Mouse (Mus musculus): ENCODE measurements around the gene Il15ra.

Il15ra gene

DNA sequence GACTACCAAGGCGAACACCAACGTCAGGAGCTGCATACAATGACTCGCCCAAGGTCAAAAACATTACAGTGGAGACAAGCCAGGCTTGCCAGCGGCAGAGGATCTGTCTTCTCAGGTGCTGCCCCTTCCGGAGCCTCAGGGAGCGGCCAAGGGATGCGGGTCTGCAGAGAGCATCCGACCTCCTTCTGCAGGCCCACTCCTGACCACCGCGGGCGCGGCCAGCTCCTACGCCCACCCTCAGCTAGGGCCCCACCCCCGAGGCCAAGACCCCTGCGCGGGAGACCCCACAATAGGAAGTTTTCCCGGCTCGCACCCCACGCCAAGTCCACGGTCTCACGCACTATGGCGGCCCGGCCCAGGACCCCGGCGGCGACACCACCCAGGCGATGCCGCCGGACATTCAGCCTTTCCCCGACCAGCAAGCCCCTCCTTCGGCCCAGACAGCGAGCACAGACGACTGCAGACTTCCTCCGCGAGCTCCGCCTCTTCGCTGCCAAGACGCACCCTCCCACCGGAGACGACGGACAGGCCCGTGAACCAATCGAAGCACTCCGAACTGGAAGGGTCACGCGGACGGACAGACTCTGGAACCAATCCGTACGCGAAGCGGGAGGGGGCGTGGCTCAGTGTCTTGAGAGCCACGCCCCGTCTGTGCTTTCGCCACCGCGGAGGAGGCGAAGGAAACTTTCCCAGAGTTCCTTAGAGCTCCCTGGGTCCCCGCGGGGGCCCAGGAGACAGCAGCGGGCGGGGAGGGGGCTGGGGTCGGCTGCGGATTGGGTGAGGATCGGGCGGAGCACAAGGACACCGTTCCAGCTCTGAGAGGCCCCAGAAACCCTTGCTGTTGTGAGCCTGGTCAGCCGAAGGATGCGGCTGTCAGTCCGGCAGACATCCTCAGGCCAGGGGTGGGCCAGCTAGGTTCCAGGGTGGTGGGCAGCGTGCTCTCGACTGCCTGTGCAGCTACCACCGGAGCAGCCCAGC is 72.3 kb downstream of the Il15ra start, which contains the start of the genes Fbh1 and Ankrd16:
TSS of gene Fbh1 (minus strand) at position 492 of the 978 bp plus-strand sequence.
TSS of gene Ankrd16 (plus strand) at position 786 of the 978 bp plus-strand sequence.
- DNase-seq (ENCODE audit: extremely low spot score): peak; percentile 100

DNA sequence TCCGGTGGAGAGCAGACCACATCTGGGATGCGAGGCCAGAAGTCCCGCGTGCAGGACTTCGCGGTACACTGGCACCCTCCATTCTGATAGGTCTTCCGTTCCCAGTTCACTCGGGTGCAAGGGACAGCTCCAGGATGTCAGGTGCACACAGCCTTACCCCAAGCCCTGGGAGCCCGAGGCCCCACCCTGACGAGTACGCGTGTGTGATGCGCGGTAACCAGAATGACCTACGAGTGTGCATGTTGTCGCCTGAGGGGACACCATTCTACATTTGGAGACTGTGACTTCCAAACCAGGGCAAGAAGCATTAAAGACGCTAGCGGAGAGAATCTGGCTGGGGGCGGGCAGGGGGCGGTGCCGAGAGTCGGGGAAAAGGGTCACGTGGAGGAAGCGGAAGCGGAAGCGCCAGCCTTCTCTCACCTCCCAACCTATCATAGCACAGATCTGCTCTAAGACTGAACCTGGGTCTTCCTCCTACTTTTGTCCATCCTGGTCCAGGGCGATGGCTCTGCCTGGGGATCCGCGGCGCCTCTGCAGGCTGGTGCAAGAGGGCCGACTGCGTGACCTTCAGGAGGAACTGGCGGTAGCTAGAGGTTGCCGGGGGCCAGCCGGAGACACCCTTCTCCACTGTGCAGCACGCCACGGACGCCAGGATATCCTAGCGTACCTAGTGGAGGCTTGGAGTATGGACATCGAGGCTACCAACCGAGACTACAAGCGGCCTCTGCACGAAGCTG is 73.2 kb downstream of the Il15ra start:
- DNase-seq (ENCODE audit: extremely low spot score): peak; percentile 88
